Mouse (Mus musculus) thymus, adult 2 months (tissue): ENCODE data around the gene Fgfr2.

ENCODE experiments used
- CTCF ChIP-seq: fragments of 200-500 bp; IDR thresholded peaks from 2 replicates; pipeline ENCODE4 v1.5.1; 2012; ENCODE audit warnings: mild to moderate bottlenecking, control low read depth, low read length, moderate library complexity, borderline replicate concordance; ENCODE audit not compliant: control insufficient read depth, poor library complexity, insufficient read depth; ENCODE audit errors: extremely low read depth
- POLR2A ChIP-seq: fragments of 200-500 bp; IDR thresholded peaks from 2 replicates; pipeline ENCODE4 v1.6.1; 2012; ENCODE audit warnings: mild to moderate bottlenecking, low read length, control low read depth, moderate library complexity; ENCODE audit not compliant: control insufficient read depth, poor library complexity, insufficient read depth; ENCODE audit errors: extremely low read depth

DNA sequence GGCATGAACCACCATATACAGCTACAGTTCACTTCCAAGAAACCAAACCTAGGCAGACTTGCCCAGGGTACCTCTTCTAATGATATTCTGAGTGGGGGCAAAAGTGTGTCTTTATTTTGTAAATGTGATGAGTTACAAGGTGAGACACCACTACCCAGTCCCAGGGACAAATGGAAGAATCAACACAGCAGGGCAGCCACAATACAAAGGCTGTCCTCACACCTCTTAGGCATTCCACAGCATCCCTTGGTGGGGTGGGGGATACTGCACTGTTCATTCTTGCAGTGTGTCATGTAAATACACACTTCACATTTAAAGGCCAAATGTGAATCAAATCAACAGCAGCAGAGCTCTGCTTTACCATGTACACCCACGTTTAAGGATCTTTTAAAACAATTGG is 1130.9 kb downstream of the Fgfr2 start:
- TF ChIP-seq CTCF (no peak), POLR2A (no peak)
